Mouse (Mus musculus) testis, adult 2 months (tissue): ENCODE results near the gene Mat1a.

ENCODE experiments used
- CTCF ChIP-seq: fragments of 200-500 bp; IDR thresholded peaks from 2 replicates; pipeline ENCODE4 v1.5.1; 2012; ENCODE audit warnings: low read depth, mild to moderate bottlenecking, inconsistent platforms, low read length, moderate library complexity; ENCODE audit not compliant: control insufficient read depth, insufficient read depth, insufficient replicate concordance
- POLR2A ChIP-seq: fragments of 200-500 bp; IDR thresholded peaks from 2 replicates; pipeline ENCODE4 v1.6.1; 2012; ENCODE audit warnings: low read depth, mild to moderate bottlenecking, inconsistent platforms, low read length, moderate library complexity; ENCODE audit not compliant: control insufficient read depth

GRCm38 (mm10) chr14:41072229-41072943, 32.4 kb upstream of the Mat1a start, which contains the start of gene Dydc1:
- TF ChIP-seq POLR2A (peak; percentile 97), CTCF (no peak)
